Mouse (Mus musculus): ENCODE results near the gene Olfr1360.

Olfr1360 gene

GRCm38 (mm10) chr13:21642418-21642817, 34.8 kb downstream of the Olfr1360 start, which contains the start of gene Olfr11:
Gene Olfr11 (minus strand): TSS chr13:21642518.
- DNase-seq, result no peak

All from cerebellum, adult 9-11 months (tissue).